Mouse (Mus musculus) gonadal fat pad, adult 2 months (tissue): Measurements from ENCODE around the gene Kdelr3. TPM values are rescaled to one million over a fixed set of nuclear protein-coding genes. Genes with fewer than 3 reads are reported as not detected.

Experiments
- DNase-seq: peaks from one replicate; pipeline ENCODE4 v3.0.0-alpha.2; 2012; ENCODE audit warnings: low read depth
- polyA plus RNA-seq: library from polyadenylated mRNA; depleted of rRNA; stranded (reverse); fragments of >200 nt; gene quantifications from 2 replicates; pipeline ENCODE4 v1.2.3, GENCODE M21; 2012; rRNA removed

The Kdelr3 gene
- 22.5 and 28.6 TPM in 2 replicates for polyA plus RNA-seq

DNA sequence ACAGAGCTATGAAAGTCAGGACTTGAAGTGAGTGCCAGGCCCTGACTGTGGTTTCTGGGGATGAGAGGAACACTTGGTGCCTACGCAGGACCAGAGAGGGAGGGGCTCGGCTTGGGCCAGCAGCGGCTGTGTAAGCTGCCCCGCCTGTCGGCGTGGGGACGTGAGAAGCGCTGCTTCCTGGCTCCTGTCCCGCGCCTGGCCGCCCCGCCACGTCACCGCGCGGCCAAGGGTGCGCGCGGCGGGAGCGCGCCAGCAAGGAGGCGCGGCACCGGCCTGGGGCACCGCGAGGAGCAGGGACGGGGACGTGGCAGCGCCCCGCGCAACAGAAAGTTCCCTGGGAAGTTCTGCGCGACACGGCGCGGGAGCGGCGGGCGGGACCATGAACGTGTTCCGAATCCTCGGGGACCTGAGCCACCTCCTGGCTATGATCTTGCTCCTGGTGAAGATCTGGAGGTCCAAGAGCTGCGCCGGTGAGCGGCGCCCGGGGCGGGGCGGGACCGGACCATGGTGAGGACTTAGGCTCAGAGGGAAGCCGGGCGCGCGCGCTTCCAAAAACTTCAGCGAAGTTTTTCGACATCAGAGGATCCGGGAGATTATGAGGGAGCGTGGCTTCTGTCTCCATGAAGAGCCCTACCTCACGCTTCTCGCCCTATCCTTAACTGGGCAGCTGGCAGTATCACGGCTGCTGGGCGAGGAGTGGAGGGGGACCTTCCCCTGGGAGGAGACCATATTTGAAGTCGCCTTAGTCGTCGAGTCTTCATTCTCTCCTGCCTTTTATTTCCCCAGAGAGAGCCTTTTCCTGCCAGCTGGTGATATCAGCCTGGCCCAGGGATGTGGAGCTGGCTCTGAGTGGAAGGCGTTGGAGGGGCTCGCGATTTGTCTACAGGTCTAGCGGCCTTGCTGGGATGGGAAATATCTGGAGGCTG lies at the start of gene Kdelr3:
Kdelr3 (plus strand) TSS at position 241 of the 926 bp plus-strand sequence.
- no peak for DNase-seq

DNA sequence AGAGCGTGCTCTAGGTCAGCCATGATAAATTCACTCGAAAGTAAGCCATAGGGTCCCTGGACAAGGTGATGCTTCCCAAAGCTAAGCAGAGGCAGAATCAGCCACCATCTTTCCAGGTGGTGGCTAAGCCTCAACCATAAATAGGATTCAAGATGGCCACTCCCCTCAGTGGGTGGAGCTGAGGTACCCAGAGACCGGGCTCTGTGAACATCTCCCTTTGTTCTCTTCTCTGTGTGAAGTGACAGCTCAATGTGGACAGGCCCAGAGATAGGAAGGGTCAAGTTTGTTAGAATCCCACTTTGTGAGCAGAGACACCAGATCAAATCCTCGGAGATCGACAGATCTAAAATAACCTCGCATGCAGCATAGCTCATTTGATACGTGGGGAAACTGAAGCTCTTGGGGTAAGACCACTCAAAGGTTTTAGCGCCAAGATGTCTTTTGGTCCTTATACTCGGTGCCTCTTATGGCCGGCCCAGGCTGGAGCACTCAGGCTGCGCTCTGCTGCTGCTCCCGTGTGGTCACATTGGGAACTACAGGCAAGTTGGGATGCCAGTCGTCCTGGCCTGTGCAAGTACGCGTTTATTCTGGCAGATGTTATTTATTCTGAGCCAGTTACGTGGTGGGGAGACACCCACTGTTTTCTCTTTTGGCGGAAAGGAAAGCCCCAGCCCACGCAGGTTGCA lies 49.5 kb upstream of the Kdelr3 start:
- DNase-seq = no peak

DNA sequence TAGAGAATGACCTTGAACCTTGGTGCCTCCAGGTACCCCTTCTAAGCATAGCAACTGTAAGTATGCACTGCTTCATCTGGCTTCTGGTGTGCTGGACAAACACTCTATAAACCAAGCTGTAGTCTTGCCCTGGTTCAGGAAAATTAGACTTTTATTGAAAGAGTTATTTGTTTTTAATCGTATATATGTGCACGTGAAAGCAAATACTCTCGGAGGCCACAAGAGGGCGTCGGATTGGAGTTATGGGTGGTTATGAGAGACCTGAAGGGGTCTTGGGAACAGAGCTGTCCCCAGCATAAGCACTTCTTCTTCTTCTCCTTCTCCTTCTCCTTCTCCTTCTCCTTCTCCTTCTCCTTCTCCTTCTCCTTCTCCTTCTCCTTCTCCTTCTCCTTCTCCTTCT lies 46.6 kb upstream of the Kdelr3 start:
- no peak for DNase-seq

DNA sequence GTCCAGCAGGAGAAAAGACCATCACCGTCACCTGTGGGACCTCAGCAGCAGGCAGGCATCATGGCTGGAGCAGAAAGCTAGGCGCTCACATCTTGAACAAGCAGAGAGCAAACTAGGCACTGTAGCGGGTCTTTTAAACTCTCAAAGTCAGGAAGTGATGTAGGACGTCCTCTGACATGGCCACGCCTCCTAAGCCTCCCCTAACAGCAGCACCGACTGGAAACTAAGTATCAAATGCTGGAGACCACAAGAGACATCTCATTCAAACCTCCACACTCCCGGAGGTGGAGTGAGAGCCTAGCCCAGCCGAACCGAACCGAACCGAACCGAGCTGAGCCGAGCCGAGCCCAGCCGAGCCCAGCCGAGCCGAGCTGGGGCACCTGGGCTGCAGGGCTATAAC lies 45.6 kb upstream of the Kdelr3 start:
- no peak for DNase-seq

DNA sequence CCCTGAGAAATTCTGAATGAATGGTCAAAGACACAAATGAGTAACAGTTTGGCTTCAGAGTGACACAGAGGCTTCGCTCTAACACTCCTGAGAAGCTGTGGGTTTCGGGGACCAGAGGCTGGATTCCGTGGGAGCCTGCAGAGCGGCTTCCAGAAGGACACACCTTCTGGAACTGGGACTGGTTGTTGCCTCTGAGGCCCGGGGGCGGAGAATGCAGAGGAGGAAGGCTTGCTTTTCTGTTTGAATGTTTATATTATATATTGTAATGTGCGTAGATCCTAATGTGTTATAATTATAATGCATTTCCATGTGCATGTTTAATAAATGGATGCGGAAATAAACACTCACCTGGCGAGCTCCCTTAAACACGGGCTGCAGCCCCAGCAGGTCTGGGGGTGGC lies 45.1 kb upstream of the Kdelr3 start:
- DNase-seq = no peak

DNA sequence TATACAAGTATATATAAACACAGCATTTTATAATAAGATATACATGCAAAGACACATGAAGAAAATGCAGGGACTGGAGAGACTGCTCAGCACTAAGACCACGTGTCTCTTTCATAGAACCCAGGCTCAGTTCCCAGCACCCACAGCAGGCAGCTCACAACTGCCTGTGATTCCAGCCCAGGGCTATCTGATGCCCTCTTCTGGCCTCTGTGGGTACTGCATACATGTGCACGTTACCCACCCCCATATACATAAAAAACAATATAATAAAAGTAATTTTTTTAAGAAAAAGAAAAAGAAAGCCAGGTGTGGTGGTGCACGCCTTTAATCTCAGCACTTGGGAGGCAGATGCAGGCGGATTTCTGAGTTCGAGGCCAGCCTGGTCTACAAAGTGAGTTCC lies 43.2 kb upstream of the Kdelr3 start:
- DNase-seq = no peak

DNA sequence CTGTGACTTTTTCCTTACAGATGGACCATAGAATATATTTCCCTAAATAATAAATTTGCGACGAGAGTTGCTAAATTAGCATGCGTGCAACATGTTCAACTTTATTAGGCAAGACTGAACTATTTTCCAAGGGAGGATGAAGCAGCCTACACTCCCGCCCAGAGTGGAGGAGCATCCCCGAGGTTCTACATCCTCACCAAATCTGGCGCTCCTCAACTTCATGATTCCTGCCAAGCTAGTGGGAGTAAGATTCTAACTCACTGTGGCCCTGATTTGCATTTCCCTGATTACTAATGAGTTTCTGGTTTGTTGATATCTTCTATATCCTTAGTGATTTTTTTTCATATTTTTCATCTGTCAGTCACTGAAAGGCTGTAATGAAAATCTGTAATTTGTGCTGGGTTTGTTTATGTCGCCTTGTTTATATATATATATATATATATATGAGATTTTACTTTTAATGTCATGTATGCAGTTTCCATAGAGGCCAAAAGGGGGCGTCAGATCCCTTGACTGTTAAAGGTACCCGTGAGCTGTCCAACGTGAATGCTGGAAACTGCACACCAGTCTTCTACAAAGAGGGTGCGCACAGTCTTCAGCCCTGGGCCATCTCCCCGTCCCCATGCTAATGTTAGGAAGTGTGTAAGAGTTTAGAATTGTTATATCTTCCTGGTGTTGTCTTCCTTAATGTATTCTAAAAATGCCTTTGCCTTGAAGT lies 42.4 kb upstream of the Kdelr3 start:
- DNase-seq = no peak

DNA sequence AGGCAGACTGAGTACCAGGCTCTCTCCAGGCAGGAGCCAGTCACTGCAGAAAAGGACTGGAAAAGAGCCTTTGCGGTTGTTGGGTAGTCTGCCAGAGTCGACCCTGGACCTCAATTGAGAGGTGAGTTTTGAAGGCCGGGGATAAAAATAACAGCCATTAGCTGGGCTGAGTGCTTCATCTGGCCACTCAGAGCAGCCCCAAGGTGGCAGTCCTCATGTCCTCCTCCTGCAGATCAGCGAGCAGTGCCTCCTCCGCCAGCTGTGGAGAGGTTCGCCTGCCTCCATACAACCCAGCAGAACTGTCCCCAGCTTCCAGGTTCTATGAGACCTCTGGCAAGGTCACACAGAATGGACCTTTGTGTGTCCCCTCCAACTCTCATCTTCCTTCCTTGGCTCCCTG lies 39.0 kb upstream of the Kdelr3 start:
- no peak for DNase-seq

DNA sequence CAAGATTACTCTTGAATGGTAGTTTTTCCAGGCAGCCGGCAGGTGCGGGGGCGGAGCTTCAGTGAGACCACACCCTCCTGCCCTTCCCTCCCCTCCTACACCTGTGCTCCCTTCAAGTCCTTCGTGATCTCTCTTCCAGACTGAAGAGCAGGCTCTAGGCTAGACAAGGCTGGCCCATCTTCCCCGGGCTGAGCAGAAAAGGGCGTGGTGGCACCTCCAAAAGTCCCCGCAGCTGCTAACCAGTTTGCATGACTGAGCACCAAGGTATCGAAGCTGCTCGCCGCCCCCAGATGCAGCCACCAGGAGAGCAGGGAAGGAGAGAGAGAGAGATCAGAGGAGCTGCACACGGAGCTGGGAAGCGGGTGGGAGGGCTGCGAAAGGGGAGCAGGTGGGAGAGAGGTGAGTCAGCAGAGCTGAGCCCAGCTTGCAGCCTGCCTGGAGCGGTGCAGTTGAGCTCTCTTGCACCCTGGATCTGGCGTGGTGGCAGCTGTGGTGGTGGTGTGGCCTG lies 35.0 kb upstream of the Kdelr3 start:
- no peak for DNase-seq

GRCm38 (mm10) chr15:79489463-79489862 lies 26.7 kb upstream of the Kdelr3 start:
- no peak for DNase-seq

DNA sequence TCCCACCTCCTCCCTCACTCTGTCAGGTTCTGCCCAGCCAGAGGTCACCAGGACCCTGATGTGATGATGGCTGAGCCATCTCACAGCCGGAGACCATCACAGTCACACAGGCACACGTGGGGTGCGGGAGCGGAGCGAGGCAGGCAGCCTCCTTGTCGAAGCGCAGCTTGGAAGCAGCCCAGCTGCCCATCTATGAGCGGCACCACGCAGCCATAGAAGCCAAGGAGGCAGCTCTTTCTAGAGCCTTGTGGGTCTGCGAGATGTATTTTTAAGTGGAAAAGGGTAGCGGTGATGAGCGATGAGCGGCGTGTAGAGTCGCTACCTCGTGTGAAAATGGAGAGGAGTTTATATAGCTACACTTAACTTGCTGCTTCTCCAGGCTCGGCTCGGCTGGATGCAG lies 22.7 kb upstream of the Kdelr3 start:
- DNase-seq = no peak

DNA sequence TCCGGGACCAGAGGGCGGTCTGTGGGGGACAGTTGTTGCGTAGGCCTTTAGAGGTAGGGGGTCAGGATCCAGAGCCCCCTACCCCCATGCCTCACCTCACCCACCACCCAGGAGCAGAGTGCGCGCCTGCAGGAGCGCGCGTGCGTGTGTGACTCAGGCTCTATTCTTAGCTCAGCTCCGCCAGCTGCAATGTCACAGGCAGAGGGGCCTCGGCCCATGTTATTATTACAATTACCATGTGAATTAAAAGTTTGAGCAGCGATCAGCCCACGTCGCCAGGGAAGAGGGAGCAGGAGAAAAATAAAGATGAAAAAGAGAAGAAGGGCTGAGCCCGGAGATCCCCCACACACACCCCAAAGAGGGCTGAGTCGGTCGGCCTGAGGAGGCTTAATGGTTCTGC lies 16.1 kb upstream of the Kdelr3 start:
- DNase-seq = no peak

GRCm38 (mm10) chr15:79502891-79503341 lies 13.3 kb upstream of the Kdelr3 start:
- DNase-seq = no peak

DNA sequence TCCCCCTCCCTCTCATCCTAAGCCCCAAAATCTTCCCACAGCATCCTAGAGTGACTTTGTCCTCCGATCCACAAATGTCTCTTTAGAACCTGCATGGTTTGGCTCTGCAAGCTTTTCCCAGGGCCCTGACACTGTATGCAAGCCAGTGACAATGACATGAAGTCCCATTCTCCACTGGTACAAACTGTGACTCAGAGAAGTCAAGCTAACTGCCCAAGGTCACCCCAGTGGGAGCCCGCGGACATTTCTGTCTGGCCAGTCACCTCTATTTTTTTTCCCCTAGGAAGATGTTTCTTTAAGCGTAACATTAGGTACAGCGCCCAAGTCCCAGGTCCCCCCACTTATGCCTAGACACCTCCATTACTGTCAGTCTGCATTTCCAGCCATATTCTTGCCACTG lies 12.8 kb upstream of the Kdelr3 start:
- no peak for DNase-seq

GRCm38 (mm10) chr15:79504707-79505452 lies 11.3 kb upstream of the Kdelr3 start, which contains the start of gene Kcnj4:
Gene Kcnj4, minus strand, starts transcription at chr15:79505241.
- no peak for DNase-seq

GRCm38 (mm10) chr15:79505616-79506283 lies 10.5 kb upstream of the Kdelr3 start:
- no peak for DNase-seq

DNA sequence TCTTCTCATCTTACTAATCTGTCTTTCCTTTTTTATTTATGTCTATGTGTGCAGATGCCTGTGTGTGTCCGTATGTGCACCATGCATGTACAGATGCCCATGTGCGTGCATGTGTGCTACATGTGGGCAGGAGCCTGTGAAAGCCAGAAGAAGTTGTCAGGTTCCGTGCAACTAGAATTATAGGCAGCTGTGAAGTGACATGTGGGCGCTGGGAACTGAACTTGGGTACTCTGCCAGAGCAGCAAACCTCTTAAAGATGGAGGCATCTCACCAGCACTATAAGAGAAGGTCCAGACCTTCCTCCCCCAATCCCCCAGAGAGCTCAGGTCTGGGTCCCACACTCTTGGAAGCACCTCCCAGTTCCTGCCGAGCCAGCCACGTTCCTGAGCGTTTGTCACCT lies 9.8 kb upstream of the Kdelr3 start:
- no peak for DNase-seq

GRCm38 (mm10) chr15:79507055-79507828 lies 9.0 kb upstream of the Kdelr3 start:
- no peak for DNase-seq

- no peak for DNase-seq
These were observed 6.2 kb upstream of the Kdelr3 start for GRCm38 (mm10) chr15:79509998-79510397.

DNA sequence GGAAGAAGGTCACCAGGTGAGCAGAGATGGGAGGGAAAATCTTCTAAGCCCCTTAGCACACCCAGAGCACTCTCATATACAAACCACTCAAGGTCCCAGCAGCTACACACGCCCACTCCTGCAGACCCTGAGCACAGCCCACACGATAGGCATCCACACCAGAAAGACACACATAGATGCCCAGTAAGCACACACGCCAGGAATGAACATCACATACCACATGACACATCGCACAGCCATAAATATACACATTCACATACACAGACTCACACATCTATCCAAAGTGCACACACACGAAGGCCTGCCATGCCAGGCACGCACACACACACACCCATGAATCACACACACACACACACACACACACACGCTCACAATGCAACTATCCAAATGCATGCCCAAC lies 5.8 kb upstream of the Kdelr3 start:
- DNase-seq = no peak
